Mouse (Mus musculus) kidney, embryonic 14.5 days (tissue): ENCODE data around the gene Wdr41. TPM values are rescaled to one million over a fixed set of nuclear protein-coding genes. Genes with fewer than 3 reads are reported as not detected.

Source experiments
- ATAC-seq: fragments of 200-750 bp; cut with Nextera tagmentation; 2 replicates; pipeline ENCODE4 v1.8.0; 2017; ENCODE audit warnings: moderate number of reproducible peaks, mild to moderate bottlenecking, moderate TSS enrichment, moderate library complexity; ENCODE audit not compliant: low FRiP score, low TSS enrichment
- H3K27ac ChIP-seq: fragments of 300-500 bp; sonication (generic); 2 replicates; pipeline ENCODE4 v1.5.1; 2014; ENCODE audit warnings: low read depth, mild to moderate bottlenecking, low read length, moderate library complexity, mixed read lengths
- H3K27me3 ChIP-seq: fragments of 300-500 bp; sonication (generic); 2 replicates; pipeline ENCODE4 v1.6.1; 2014; ENCODE audit warnings: mild to moderate bottlenecking, low read length; ENCODE audit not compliant: control insufficient read depth, insufficient read depth
- H3K36me3 ChIP-seq: fragments of 300-500 bp; sonication (generic); 2 replicates; pipeline ENCODE4 v1.6.1; 2014; ENCODE audit warnings: low read length, mixed read lengths; ENCODE audit not compliant: control insufficient read depth, insufficient read depth
- H3K4me1 ChIP-seq: fragments of 300-500 bp; sonication (generic); 2 replicates; pipeline ENCODE4 v1.6.1; 2014; ENCODE audit warnings: low read length, mixed read lengths; ENCODE audit not compliant: control insufficient read depth, insufficient read depth
- H3K4me2 ChIP-seq: fragments of 300-500 bp; sonication (generic); replicated peaks from 2 replicates; pipeline ENCODE4 v1.6.1; 2014; ENCODE audit warnings: low read depth, mild to moderate bottlenecking, low read length
- H3K4me3 ChIP-seq: fragments of 300-500 bp; sonication (generic); 2 replicates; pipeline ENCODE4 v1.5.1; 2014; ENCODE audit warnings: mild to moderate bottlenecking, low read length
- H3K9ac ChIP-seq: fragments of 300-500 bp; sonication (generic); 2 replicates; pipeline ENCODE4 v1.6.1; 2014; ENCODE audit warnings: low read depth, mild to moderate bottlenecking, low read length, moderate library complexity
- H3K9me3 ChIP-seq: fragments of 300-500 bp; sonication (generic); 2 replicates; pipeline ENCODE4 v1.6.1; 2016; ENCODE audit warnings: low read length; ENCODE audit not compliant: control insufficient read depth
- WGBS: fragments of 180-500 bp; shearing (Covaris S2); extraction: QIAGEN DNeasy Blood & Tissue Kit; methylation state at CpG from one replicate; pipeline ENCODE4 v1.1.7; 2014; 5-methylcytosine and 5-hydroxymethylcytosine counted together
- polyA plus RNA-seq: library from polyadenylated mRNA; unstranded; fragments of >200 nt; fragmentation: Nextera tagmentation; extraction: Ambion mirVana; gene quantifications from 2 replicates; pipeline ENCODE4 v1.2.1, GENCODE M21; 2014

Gene Wdr41
- polyA plus RNA-seq, 1 experiment from 2014 or later, result 25.3 TPM

GRCm38 (mm10) chr13:94979081-94979480 lies 2.9 kb downstream of the Wdr41 start:
- Histone ChIP-seq H3K9ac (no peak overlapping the region), H3K4me1 (peaks cover 9% of the 10 kb centered on the region), H3K9me3 (no peaks in the 10 kb centered on the region), H3K4me2 (no peak overlapping the region), H3K27me3 (no peaks in the 10 kb centered on the region), H3K36me3 (peaks cover 3% of the 10 kb centered on the region; the same call in 1 of the 2 replicates), H3K27ac (no peak overlapping the region), H3K4me3 (no peak overlapping the region)
- ATAC-seq, result no peak
- WGBS, result 37% methylated on average over 7 of the region's 7 CpGs

DNA sequence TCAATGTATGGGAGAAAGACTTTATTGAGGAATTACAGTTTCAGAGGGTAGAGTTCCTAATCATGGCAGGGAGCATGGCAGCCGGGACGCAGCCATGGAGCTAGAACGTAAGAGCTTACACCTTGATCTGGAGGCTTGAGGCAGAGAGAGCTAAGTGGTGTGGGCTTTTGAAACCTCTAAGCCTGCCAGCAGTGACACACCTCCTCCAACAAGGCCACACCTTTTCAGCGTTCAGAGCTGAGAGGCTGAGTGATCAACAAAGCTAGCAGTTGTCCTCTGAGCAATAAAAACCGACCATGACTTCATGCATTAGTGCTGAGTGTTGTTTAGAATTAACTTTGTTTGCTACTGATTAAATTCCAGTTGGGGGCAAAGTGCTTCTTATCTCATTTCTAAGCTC lies 14.4 kb downstream of the Wdr41 start:
- Histone ChIP-seq H3K27ac (no peak overlapping the region), H3K9ac (no peak overlapping the region), H3K4me3 (no peak overlapping the region), H3K4me1 (0 out of 2 replicates have a peak, but pooled peaks cover 3% of the 10 kb centered on the region), H3K36me3 (no peaks in the 10 kb centered on the region), H3K27me3 (no peaks in the 10 kb centered on the region), H3K9me3 (no peaks in the 10 kb centered on the region), H3K4me2 (no peak overlapping the region)
- no peak for ATAC-seq
- WGBS, result 60% methylated on average over 5 of the region's 5 CpGs

DNA sequence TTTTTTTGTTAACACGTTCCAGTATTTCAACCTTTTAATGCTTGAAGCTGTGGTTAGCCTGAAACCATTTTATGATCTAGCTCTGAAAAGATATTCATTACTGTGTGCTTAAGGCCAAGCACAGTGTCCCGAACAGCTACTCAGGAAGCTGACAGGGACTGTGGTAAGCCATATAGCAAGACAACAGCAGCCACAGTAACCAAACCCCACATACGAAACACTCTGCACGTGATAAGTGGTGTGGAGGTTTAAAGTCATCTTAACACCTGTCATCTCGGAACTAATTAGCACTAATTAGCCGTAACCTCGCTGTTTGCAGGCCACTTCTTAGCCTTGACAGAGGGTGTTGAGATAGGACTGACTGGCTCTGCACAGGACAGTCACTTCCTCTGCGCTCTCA lies 31.1 kb downstream of the Wdr41 start:
- H3K4me3 ChIP-seq, result no peak overlapping the region
- H3K9me3 ChIP-seq, result no peaks in the 10 kb centered on the region
- no peak overlapping the region for H3K4me2 ChIP-seq
- no peak overlapping the region for H3K9ac ChIP-seq
- peaks cover 4% of the 10 kb centered on the region; the same call in 1 of the 2 replicates for H3K36me3 ChIP-seq
- no peaks in the 10 kb centered on the region for H3K4me1 ChIP-seq
- ATAC-seq, result no peak
- no peaks in the 10 kb centered on the region for H3K27me3 ChIP-seq
- WGBS, result 70% methylated on average over 8 of the region's 8 CpGs
- H3K27ac ChIP-seq, result no peak overlapping the region

DNA sequence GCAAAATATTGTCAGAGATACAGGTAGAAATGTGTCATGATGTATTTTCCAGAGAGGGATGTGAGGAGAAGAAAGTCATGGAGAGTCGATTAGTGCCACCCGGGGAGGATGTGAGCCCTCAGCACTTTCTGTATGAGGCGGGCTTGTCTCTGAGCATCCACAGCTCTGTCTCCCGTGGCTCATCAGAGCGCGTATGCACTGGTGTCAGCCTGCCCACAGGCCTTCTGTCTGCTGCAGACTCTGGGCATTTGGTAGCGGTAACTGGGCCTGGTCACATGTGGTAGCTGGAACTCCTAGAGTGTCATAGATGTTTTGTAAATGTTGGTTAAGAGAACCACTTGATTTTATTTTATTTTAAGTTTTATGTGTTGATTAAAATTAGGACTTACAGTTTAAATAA lies 33.1 kb downstream of the Wdr41 start:
- no peaks in the 10 kb centered on the region for H3K9me3 ChIP-seq
- no peaks in the 10 kb centered on the region for H3K27me3 ChIP-seq
- no peak for ATAC-seq
- no peak overlapping the region for H3K4me2 ChIP-seq
- WGBS, result 90% methylated on average over 7 of the region's 7 CpGs
- peaks cover 4% of the 10 kb centered on the region; the same call in 1 of the 2 replicates for H3K36me3 ChIP-seq
- no peak overlapping the region for H3K4me3 ChIP-seq
- no peak overlapping the region for H3K9ac ChIP-seq
- no peaks in the 10 kb centered on the region for H3K4me1 ChIP-seq
- no peak overlapping the region for H3K27ac ChIP-seq

DNA sequence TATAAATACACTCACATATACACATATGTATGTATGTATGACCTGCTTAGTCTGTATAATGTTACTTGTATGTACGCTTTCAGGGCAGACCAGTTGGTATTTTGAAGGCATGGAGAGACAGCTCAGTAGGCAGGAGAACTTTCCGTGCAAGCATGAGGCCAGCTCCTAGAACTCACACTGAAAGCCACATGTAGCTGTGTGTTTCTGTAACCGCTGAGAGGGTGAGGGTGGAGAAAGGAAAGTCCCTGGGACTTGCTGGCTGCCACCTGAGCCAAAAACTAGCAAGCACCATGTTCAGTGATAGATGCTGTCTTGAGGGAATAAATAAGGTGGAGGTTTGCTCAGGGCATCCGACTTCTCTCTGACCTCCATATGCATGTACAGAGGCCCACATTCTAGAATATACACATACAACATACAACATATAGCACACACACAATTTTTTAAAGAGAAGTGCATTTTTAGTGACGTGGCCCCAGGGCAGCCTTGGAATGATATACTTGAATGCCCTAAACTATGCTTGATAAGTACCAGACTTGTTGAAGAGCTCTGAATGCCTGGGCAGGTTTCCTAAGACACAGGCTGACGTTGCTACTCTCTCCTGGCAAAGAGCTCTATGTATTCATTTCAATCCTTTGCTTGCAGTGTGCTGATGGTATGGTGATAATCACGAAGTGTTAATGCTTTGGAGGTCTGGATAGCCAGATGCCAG lies 35.6 kb downstream of the Wdr41 start:
- ATAC-seq, result no peak
- WGBS, result 89% methylated on average over 7 of the region's 7 CpGs
- Histone ChIP-seq H3K4me2 (no peak overlapping the region), H3K9ac (no peak overlapping the region), H3K27me3 (no peaks in the 10 kb centered on the region), H3K36me3 (peaks cover 4% of the 10 kb centered on the region; the same call in 1 of the 2 replicates), H3K9me3 (no peaks in the 10 kb centered on the region), H3K4me3 (no peak overlapping the region), H3K4me1 (no peaks in the 10 kb centered on the region), H3K27ac (no peak overlapping the region)

DNA sequence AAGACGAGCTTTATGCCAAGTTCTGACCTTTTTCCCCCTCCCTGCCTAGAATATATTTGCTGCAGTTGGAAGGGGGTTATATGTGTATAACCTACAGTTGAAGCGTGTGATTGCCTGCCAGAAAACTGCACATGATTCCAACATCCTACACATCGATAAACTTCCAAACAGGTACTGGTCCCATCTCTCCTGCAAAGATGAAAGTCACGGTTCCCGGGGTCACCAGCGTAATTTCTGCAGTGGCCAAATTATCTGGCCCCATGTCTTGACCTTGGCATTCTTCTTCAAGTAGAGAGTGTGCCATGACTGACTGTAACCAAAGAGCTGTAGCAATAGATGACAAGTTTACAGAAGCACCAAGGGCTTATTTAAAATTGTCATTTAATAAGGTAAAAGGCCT lies 41.1 kb downstream of the Wdr41 start:
- no peaks in the 10 kb centered on the region for H3K9me3 ChIP-seq
- WGBS, result 90% methylated on average over 6 of the region's 6 CpGs
- no peak overlapping the region for H3K27ac ChIP-seq

DNA sequence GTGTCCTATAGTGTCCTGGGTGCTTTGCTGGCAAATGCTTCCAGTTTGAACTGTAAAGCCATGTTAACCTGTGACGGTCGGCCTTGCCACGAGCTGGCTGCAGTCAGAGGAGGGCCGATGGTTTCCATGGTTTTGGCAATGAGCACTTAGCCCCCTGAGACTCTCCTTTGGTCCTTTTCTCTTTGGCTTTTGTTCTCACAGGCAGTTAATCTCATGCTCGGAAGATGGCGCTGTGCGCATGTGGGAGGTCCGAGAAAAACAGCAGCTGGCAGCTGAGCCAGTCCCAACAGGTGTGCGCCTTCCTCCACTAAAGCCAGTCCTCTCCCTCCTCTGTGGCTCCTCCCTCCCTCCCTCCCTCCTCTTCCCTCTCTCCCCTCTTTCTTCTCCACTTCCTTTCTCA lies 41.8 kb downstream of the Wdr41 start:
- H3K4me2 ChIP-seq, result no peak overlapping the region
- no peak overlapping the region for H3K4me3 ChIP-seq
- H3K9me3 ChIP-seq, result no peaks in the 10 kb centered on the region
- ATAC-seq, result 0 out of 2 replicates have a peak, but pooled peaks have one; percentile 77
- no peak overlapping the region for H3K9ac ChIP-seq
- H3K36me3 ChIP-seq, result peaks cover 8% of the 10 kb centered on the region
- WGBS, result 8% methylated on average over 9 of the region's 9 CpGs
- H3K27ac ChIP-seq, result no peak overlapping the region
- H3K27me3 ChIP-seq, result no peaks in the 10 kb centered on the region
- H3K4me1 ChIP-seq, result no peaks in the 10 kb centered on the region; the same call in 1 of the 2 replicates

More for the DNA sequence above, 41.1 kb downstream of the Wdr41 start:
- Histone ChIP-seq H3K4me2 (no peak overlapping the region), H3K4me1 (no peaks in the 10 kb centered on the region; the same call in 1 of the 2 replicates), H3K4me3 (no peak overlapping the region), H3K27me3 (no peaks in the 10 kb centered on the region), H3K9ac (no peak overlapping the region), H3K36me3 (peaks cover 7% of the 10 kb centered on the region)
- no peak for ATAC-seq

- WGBS, result 74% methylated on average over 6 of the region's 6 CpGs
- Histone ChIP-seq H3K4me3 (no peak overlapping the region), H3K9me3 (no peaks in the 10 kb centered on the region), H3K36me3 (peaks cover 8% of the 10 kb centered on the region), H3K27me3 (no peaks in the 10 kb centered on the region), H3K27ac (peak overlapping the region; percentile 48; the same call in 1 of the 2 replicates), H3K9ac (no peak overlapping the region), H3K4me1 (no peaks in the 10 kb centered on the region; the same call in 1 of the 2 replicates), H3K4me2 (no peak overlapping the region)
- no peak for ATAC-seq
Observed at GRCm38 (mm10) chr13:95019345-95019744, 43.2 kb downstream of the Wdr41 start.

- no peak overlapping the region for H3K27ac ChIP-seq
- H3K9me3 ChIP-seq, result no peaks in the 10 kb centered on the region
- H3K36me3 ChIP-seq, result peaks cover 8% of the 10 kb centered on the region
- H3K4me3 ChIP-seq, result no peak overlapping the region
- no peaks in the 10 kb centered on the region; the same call in 1 of the 2 replicates for H3K4me1 ChIP-seq
- 83% methylated on average over 6 of the region's 6 CpGs for WGBS
- H3K4me2 ChIP-seq, result no peak overlapping the region
- no peaks in the 10 kb centered on the region for H3K27me3 ChIP-seq
- H3K9ac ChIP-seq, result no peak overlapping the region
- ATAC-seq, result no peak
Observed at GRCm38 (mm10) chr13:95020216-95020615, 44.1 kb downstream of the Wdr41 start.
